In genomic region chr7:7209313-7210151, GRCm38 (mm10) we compare ENCODE assay signal across 8 mouse cellular contexts. TPM values are rescaled to one million over a fixed set of nuclear protein-coding genes. Genes with fewer than 3 reads are reported as not detected.
DNase-seq lines count a peak whose midpoint lies in the region; ATAC-seq and TF ChIP-seq lines count a peak whose summit lies in the region.
"Not testable (repeated sequence)": the region's sequence is repeated elsewhere in the genome, so short reads cannot be mapped to it uniquely, and the experiment has no call there.

Gene Zfp772, minus strand, starts transcription at chr7:7209998.

- peak within 1 kb of the TSS; percentile 32 for H3K9ac ChIP-seq in forebrain, embryonic 15.5 days (replicated peaks)
- peak within 1 kb of the TSS; percentile 20; the same call in 1 of the 2 replicates for H3K9ac ChIP-seq in hindbrain, embryonic 11.5 days (ENCODE audit: low read depth, low read length)
- peak within 1 kb of the TSS; percentile 41 for H3K9ac ChIP-seq in liver, embryonic 16.5 days (ENCODE audit: low read depth, low read length)
- H3K9ac ChIP-seq in neural tube, embryonic 11.5 days (ENCODE audit: low read length) = peak within 1 kb of the TSS; percentile 10; the same call in 1 of the 2 replicates

- H3K27me3 ChIP-seq in E14TG2a.4 (ENCODE audit: insufficient read depth, low read length); cerebellum, adult 2 months (ENCODE audit: control insufficient read depth, insufficient read depth, low read length); forebrain, embryonic 15.5 days; hindbrain, embryonic 11.5 days (ENCODE audit: control insufficient read depth, insufficient read depth, low read length); liver, embryonic 16.5 days (ENCODE audit: control insufficient read depth, insufficient read depth, low read depth, low read length); neural tube, embryonic 11.5 days (ENCODE audit: control insufficient read depth, insufficient read depth, low read length); testis, adult 2 months (ENCODE audit: control insufficient read depth, insufficient read depth, low read length): not testable (repeated sequence)

- H3K36me3 ChIP-seq in E14TG2a.4 (ENCODE audit: insufficient read depth, low read length) = peaks cover 16% of the 10 kb centered on the region
- H3K36me3 ChIP-seq in forebrain, embryonic 15.5 days; hindbrain, embryonic 11.5 days (ENCODE audit: control insufficient read depth, insufficient read depth, low read length); liver, embryonic 16.5 days (ENCODE audit: control insufficient read depth, insufficient read depth); neural tube, embryonic 11.5 days (ENCODE audit: control insufficient read depth, insufficient read depth, low read length); testis, adult 2 months (ENCODE audit: control insufficient read depth, insufficient read depth, low read length): not testable (repeated sequence)

- TF ChIP-seq POLR2A in cerebellum, adult 2 months (IDR thresholded peaks at IDR 0.05; ENCODE audit: borderline replicate concordance, insufficient read depth, low read length); testis, adult 2 months (IDR thresholded peaks at IDR 0.05; ENCODE audit: control insufficient read depth, low read depth, low read length): not testable (repeated sequence)

- H3K4me3 ChIP-seq in E14TG2a.4 (replicated peaks; ENCODE audit: low read length) = peak within 1 kb of the TSS; percentile 82
- peak within 1 kb of the TSS; percentile 50 for H3K4me3 ChIP-seq in cerebellum, adult 2 months (replicated peaks; ENCODE audit: insufficient read depth, low read depth, low read length)
- peak within 1 kb of the TSS; percentile 48 for H3K4me3 ChIP-seq in forebrain, embryonic 15.5 days
- H3K4me3 ChIP-seq in hindbrain, embryonic 11.5 days (ENCODE audit: low read depth, low read length) = peak within 1 kb of the TSS; percentile 37
- H3K4me3 ChIP-seq in liver, embryonic 16.5 days (ENCODE audit: low read depth, low read length) = peak within 1 kb of the TSS; percentile 57
- H3K4me3 ChIP-seq in neural tube, embryonic 11.5 days (ENCODE audit: low read depth, low read length) = peak within 1 kb of the TSS; percentile 40
- peak within 1 kb of the TSS; percentile 73 for H3K4me3 ChIP-seq in testis, adult 2 months (ENCODE audit: control insufficient read depth, low read depth, low read length)

- not testable (repeated sequence) for H3K9me3 ChIP-seq in E14TG2a.4 (ENCODE audit: low read length); forebrain, embryonic 15.5 days; hindbrain, embryonic 11.5 days (ENCODE audit: control insufficient read depth, low read length); liver, embryonic 16.5 days (replicated peaks; ENCODE audit: control insufficient read depth, low read length); neural tube, embryonic 11.5 days (ENCODE audit: control insufficient read depth, low read length)

- not testable (repeated sequence) for H3K27ac ChIP-seq in cerebellum, adult 2 months (ENCODE audit: insufficient read depth, low read length); forebrain, embryonic 15.5 days (replicated peaks); hindbrain, embryonic 11.5 days (ENCODE audit: low read depth, low read length); liver, embryonic 16.5 days (ENCODE audit: low read length); neural tube, embryonic 11.5 days (ENCODE audit: low read depth, low read length); testis, adult 2 months (ENCODE audit: control insufficient read depth, insufficient read depth, low read depth, low read length)

- not testable (repeated sequence) for H3K4me1 ChIP-seq in E14TG2a.4 (replicated peaks; ENCODE audit: low read depth, low read length); cerebellum, adult 2 months (ENCODE audit: control insufficient read depth, insufficient read depth, low read length); forebrain, embryonic 15.5 days; hindbrain, embryonic 11.5 days (replicated peaks; ENCODE audit: control insufficient read depth, insufficient read depth, low read length); liver, embryonic 16.5 days (ENCODE audit: control insufficient read depth, low read depth, low read length); neural tube, embryonic 11.5 days (ENCODE audit: control insufficient read depth, insufficient read depth, low read length); testis, adult 2 months (ENCODE audit: control insufficient read depth, insufficient read depth, low read length)

- H3K4me2 ChIP-seq in forebrain, embryonic 15.5 days (replicated peaks) = peak within 1 kb of the TSS; percentile 66
- H3K4me2 ChIP-seq in hindbrain, embryonic 11.5 days (replicated peaks; ENCODE audit: low read depth, low read length) = peak within 1 kb of the TSS; percentile 43
- H3K4me2 ChIP-seq in liver, embryonic 16.5 days (ENCODE audit: low read depth, low read length) = peak within 1 kb of the TSS; percentile 64
- peak within 1 kb of the TSS; percentile 45 for H3K4me2 ChIP-seq in neural tube, embryonic 11.5 days (ENCODE audit: low read depth)

- TF ChIP-seq CTCF in E14TG2a.4 (conservative IDR thresholded peaks at IDR 0.05; ENCODE audit: low read length); cerebellum, adult 2 months (IDR thresholded peaks at IDR 0.05; ENCODE audit: borderline replicate concordance, insufficient read depth, low read depth, low read length); testis, adult 2 months (IDR thresholded peaks at IDR 0.05; ENCODE audit: control insufficient read depth, insufficient read depth, insufficient replicate concordance, low read depth, low read length): not testable (repeated sequence)

- WGBS in cerebellum, adult 2 months = 2% methylated on average over 24 of the region's 24 CpGs
- 1% methylated on average over 24 of the region's 24 CpGs for WGBS in forebrain, embryonic 15.5 days
- 3% methylated on average over 24 of the region's 24 CpGs for WGBS in hindbrain, embryonic 11.5 days
- 2% methylated on average over 23 of the region's 24 CpGs for WGBS in liver, embryonic 16.5 days (ENCODE audit: insufficient replicate concordance)
- 3% methylated on average over 24 of the region's 24 CpGs for WGBS in neural tube, embryonic 11.5 days

- peak; percentile 67 for ATAC-seq in forebrain, embryonic 15.5 days (replicated peaks)
- not testable (repeated sequence) for ATAC-seq in hindbrain, embryonic 11.5 days (ENCODE audit: low FRiP score); liver, embryonic 16.5 days (ENCODE audit: low read depth); neural tube, embryonic 11.5 days (ENCODE audit: insufficient read depth, low FRiP score, low TSS enrichment)

- peak; percentile 66 to 67 for DNase-seq in cerebellum, adult 2 months
- peak; percentile 34 for DNase-seq in hindbrain, embryonic 11.5 days (ENCODE audit: low spot score)
- peak; percentile 29 to 73 for DNase-seq in layer of hippocampus, adult 18-20 months (ENCODE audit: low spot score in 2 of 2)
- peak; percentile 18 for DNase-seq in neural tube, embryonic 11.5 days (ENCODE audit: low spot score)

RNA-seq across cellular contexts. Expression of gene Zfp772, which starts in this region (rescaled TPM):
- polyA plus RNA-seq in cerebellum, adult 2 months (2012; rRNA removed) = 11.8 and 12.1 TPM in 2 replicates
- 8.9 and 9.1 TPM in 2 replicates for polyA plus RNA-seq in forebrain, embryonic 15.5 days (2015; fragmentation: Nextera tagmentation; extraction: Ambion mirVana)
- 10.9 TPM in 2 replicates for polyA plus RNA-seq in hindbrain, embryonic 11.5 days (2014; fragmentation: Nextera tagmentation; extraction: Ambion mirVana)
- 1 to 10 TPM; 7.6 to 9.1 TPM for total RNA-seq in layer of hippocampus, adult 18-20 months (2021)
- 1.1 and 1.2 TPM in 2 replicates for polyA plus RNA-seq in liver, embryonic 16.5 days (2015; fragmentation: Nextera tagmentation; extraction: Ambion mirVana)
- polyA plus RNA-seq in neural tube, embryonic 11.5 days (2014; fragmentation: Nextera tagmentation; extraction: Ambion mirVana) = 11.0 and 11.1 TPM in 2 replicates
- 0.75 and 1.2 TPM in 2 replicates for polyA plus RNA-seq in testis, adult 2 months (2012; rRNA removed)
